Mouse (Mus musculus) heart, adult 2 months (tissue): Measurements from ENCODE around the gene Bex1. TPM values are rescaled to one million over a fixed set of nuclear protein-coding genes. Genes with fewer than 3 reads are reported as not detected.

Source experiments
- DNase-seq, 2 experiments: peaks; one replicate each; pipeline ENCODE4 v3.0.0; 2021
- H3K27ac ChIP-seq: fragments of 200-600 bp; 2 replicates; pipeline ENCODE4 v1.8.1; 2022
- H3K27me3 ChIP-seq: fragments of 200-500 bp; 2 replicates; pipeline ENCODE4 v1.6.1; 2012; ENCODE audit warnings: mild to moderate bottlenecking, low read length, inconsistent platforms, mixed read lengths; ENCODE audit not compliant: control insufficient read depth, insufficient read depth
- H3K36me3 ChIP-seq: fragments of 200-500 bp; 2 replicates; pipeline ENCODE4 v1.6.1; 2012; ENCODE audit warnings: low read length, inconsistent platforms; ENCODE audit not compliant: control insufficient read depth, insufficient read depth
- H3K4me1 ChIP-seq: fragments of 200-500 bp; 2 replicates; pipeline ENCODE4 v1.6.1; 2011; ENCODE audit warnings: low read length; ENCODE audit not compliant: control insufficient read depth, insufficient read depth
- H3K4me3 ChIP-seq: fragments of 200-600 bp; 2 replicates; pipeline ENCODE4 v1.8.1; 2022
- H3K79me2 ChIP-seq: fragments of 200-500 bp; replicated peaks from 2 replicates; pipeline ENCODE4 v1.6.1; 2012; ENCODE audit warnings: mild to moderate bottlenecking, inconsistent platforms, low read length, moderate library complexity, mixed read lengths; ENCODE audit not compliant: control insufficient read depth, insufficient read depth
- H3K9ac ChIP-seq: fragments of 200-500 bp; 2 replicates; pipeline ENCODE4 v1.6.1; 2012; ENCODE audit warnings: low read depth, mild to moderate bottlenecking, control low read depth, inconsistent platforms, low read length, mixed read lengths
- CTCF ChIP-seq: fragments of 200-600 bp; IDR thresholded peaks from 2 replicates; pipeline ENCODE4 v1.8.1; 2022; ENCODE audit warnings: antibody characterized with exemption, mild to moderate bottlenecking, moderate library complexity
- EP300 ChIP-seq: fragments of 200-500 bp; IDR thresholded peaks from 2 replicates; pipeline ENCODE4 v1.6.1; 2011; ENCODE audit warnings: low read depth, low read length, control low read depth; ENCODE audit not compliant: insufficient read depth
- POLR2A ChIP-seq: fragments of 200-500 bp; IDR thresholded peaks from 2 replicates; pipeline ENCODE4 v1.6.1; 2011; ENCODE audit warnings: mild to moderate bottlenecking, low read depth, low read length, control low read depth; ENCODE audit not compliant: insufficient read depth
- WGBS: fragments of 180-500 bp; shearing (Covaris S2); methylation state at CpG from one replicate; pipeline ENCODE4 v1.1.7; 2018; 5-methylcytosine and 5-hydroxymethylcytosine counted together
- intact Hi-C: fragments of 180-260 bp; cut with DNase I; formaldehyde crosslinking; loops from one replicate; pipeline ENCODE4 v1.15.1; 2025
- microRNA-seq, 2 experiments: library from miRNA; unstranded; fragments of <30 nt; microRNA quantifications; one replicate each; pipeline ENCODE4 v1.2.0; 2021
- polyA plus RNA-seq: library from polyadenylated mRNA; depleted of rRNA; stranded (reverse); fragments of >200 nt; gene quantifications from 2 replicates; pipeline ENCODE4 v1.2.3, GENCODE M21; 2012; rRNA removed
- total RNA-seq, 2 experiments: library from RNA; stranded (reverse); gene quantifications; 2 replicates each; pipeline ENCODE4 v1.2.3; 2021

Gene Bex1
- total and polyA plus RNA-seq, 3 experiments, result 1.8 to 3.7 (median 2.4) TPM

DNA sequence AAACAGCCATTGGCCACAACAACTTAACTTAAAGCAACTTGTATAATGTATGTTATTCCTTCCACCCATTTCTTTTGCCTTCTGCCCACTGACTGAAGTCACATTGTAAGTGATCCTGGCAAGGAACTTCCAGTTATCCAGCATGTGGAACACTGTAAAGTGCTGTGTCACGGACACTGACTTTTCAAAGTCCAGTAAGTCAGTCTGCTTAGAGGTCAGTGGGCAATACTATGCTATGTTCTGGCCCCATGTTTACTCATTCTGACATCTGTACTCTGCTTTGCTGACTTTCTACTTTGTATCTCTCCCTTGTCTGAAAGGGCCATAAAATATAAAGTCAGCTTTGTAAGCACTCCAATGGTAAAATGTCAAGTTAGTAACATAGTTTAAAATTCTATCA, 32.2 kb downstream of the Bex1 start:
- no peak overlapping the region for H3K9ac ChIP-seq
- intact Hi-C loops, result no loop called here
- no peak overlapping the region for H3K4me3 ChIP-seq
- no peaks in the 10 kb centered on the region for H3K27me3 ChIP-seq
- 83% methylated on average over 1 of the region's 1 CpGs for WGBS
- no peaks in the 10 kb centered on the region for H3K4me1 ChIP-seq
- TF ChIP-seq EP300, result no peak
- TF ChIP-seq POLR2A, result no peak
- no peak for TF ChIP-seq CTCF
- H3K27ac ChIP-seq, result no peak overlapping the region
- no peaks in the 10 kb centered on the region for H3K79me2 ChIP-seq
- H3K36me3 ChIP-seq, result no peaks in the 10 kb centered on the region
- DNase-seq, result no peak

DNA sequence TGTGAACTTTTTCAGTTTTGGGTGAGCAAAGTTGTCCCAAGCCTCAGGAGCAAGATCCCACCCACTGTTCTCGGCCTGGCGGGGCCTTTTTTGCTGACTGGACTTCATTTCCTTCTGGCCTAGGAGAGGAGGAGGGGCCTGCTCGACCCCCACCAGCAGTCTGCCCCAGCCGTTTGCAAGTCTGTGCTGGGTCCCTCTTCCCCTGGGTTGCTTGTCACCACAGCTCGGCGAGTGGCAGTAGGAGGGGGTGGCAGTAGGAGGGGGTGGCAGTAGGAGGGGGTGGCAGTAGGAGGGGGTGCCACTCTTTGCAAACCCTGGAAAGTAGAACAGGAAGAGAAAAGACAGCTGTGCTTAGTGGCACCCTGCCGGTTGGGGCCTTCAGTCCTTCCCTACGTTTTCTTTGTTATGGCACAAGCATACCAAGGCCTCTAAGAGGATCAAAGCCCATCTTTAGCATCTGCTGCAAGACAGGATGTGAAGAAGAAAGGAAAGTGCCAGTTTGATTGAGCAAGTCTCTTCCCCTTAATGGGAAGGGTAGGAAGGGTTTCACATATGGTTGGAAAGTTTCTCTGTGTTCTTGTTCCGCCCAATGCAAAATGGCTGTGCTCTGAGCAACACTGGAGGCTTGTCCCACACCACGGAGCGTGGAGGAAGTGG, 34.3 kb downstream of the Bex1 start:
- 37% methylated on average over 11 of the region's 11 CpGs for WGBS
- H3K36me3 ChIP-seq, result no peaks in the 10 kb centered on the region
- intact Hi-C loops, result no loop called here
- no peak overlapping the region for H3K4me3 ChIP-seq
- no peak overlapping the region for H3K27ac ChIP-seq
- no peaks in the 10 kb centered on the region for H3K79me2 ChIP-seq
- no peak for DNase-seq
- no peaks in the 10 kb centered on the region for H3K27me3 ChIP-seq
- no peak overlapping the region for H3K9ac ChIP-seq
- H3K4me1 ChIP-seq, result no peaks in the 10 kb centered on the region
- TF ChIP-seq EP300 (no peak), POLR2A (no peak), CTCF (no peak)

DNA sequence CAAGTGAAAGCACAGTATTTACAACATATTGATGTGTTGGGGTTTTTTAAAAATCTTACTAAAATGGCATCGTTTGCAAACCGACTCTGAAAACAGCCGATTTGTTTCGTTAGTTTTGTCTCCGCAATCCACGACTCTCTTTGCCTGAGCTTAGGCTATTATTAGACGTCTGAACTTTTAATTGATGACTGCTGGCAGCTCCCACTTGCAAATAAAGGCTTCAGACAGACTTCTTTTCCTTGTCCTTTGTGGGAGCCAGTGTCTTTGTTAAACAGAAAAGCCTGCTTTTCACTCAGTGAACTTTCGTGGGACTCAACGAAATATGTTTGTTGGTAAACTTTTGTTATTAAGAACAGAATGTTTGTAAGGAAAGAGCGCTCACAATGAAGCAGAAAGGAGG, 42.5 kb downstream of the Bex1 start:
- TF ChIP-seq EP300 (no peak), CTCF (no peak), POLR2A (no peak)
- whole genome bisulfite sequencing, result 24% methylated on average over 10 of the region's 10 CpGs
- Histone ChIP-seq H3K4me3 (peak overlapping the region; percentile 61), H3K79me2 (no peaks in the 10 kb centered on the region), H3K4me1 (no peaks in the 10 kb centered on the region), H3K36me3 (no peaks in the 10 kb centered on the region), H3K27ac (peak overlapping the region; percentile 80), H3K27me3 (no peaks in the 10 kb centered on the region), H3K9ac (no peak overlapping the region; the same call in 1 of the 2 replicates)
- no peak for DNase-seq
- intact Hi-C loops, result loop anchor here (5.0 kb wide), 1 partner anchor 875 kb away; the partner anchor contains the start of gene Fam199x

DNA sequence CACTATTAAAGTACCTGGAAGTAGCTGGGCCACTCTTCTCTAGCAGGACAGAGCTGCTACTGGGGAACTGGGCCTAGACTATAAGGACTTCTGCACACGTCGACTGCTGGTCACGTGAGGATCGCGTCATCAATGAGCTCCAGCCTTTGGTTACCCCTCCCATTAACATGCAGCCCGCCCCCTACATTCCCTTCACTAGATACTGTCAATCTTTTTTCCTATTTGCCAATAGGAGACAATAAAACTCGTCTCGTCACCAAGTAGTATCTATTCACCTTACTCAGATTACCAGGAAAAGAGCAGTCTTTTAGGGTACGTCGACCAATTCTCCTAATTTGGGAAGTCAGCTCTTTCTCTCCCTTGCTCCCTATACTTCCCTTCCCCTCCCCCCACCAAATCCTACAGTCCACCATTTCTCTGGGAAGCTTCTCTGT, 43.2 kb downstream of the Bex1 start, which contains the start of gene Tceal8:
Gene Tceal8 (minus strand): TSS at position 225 of the 434 bp plus-strand sequence.
- Histone ChIP-seq H3K27ac (peak within 1 kb of the TSS; percentile 80), H3K4me1 (no peaks in the 10 kb centered on the region), H3K27me3 (no peaks in the 10 kb centered on the region), H3K4me3 (peak within 1 kb of the TSS; percentile 61), H3K79me2 (no peaks in the 10 kb centered on the region), H3K9ac (peak within 1 kb of the TSS; percentile 83), H3K36me3 (no peaks in the 10 kb centered on the region)
- intact Hi-C loops, result loop anchor here (5.0 kb wide), 1 partner anchor 875 kb away; the partner anchor contains the start of gene Fam199x
- WGBS, result 24% methylated on average over 10 of the region's 10 CpGs
- peak; percentile 74 to 84 for DNase-seq
- peak; percentile 92 for TF ChIP-seq POLR2A
- TF ChIP-seq CTCF, result no peak
- TF ChIP-seq EP300, result no peak

DNA sequence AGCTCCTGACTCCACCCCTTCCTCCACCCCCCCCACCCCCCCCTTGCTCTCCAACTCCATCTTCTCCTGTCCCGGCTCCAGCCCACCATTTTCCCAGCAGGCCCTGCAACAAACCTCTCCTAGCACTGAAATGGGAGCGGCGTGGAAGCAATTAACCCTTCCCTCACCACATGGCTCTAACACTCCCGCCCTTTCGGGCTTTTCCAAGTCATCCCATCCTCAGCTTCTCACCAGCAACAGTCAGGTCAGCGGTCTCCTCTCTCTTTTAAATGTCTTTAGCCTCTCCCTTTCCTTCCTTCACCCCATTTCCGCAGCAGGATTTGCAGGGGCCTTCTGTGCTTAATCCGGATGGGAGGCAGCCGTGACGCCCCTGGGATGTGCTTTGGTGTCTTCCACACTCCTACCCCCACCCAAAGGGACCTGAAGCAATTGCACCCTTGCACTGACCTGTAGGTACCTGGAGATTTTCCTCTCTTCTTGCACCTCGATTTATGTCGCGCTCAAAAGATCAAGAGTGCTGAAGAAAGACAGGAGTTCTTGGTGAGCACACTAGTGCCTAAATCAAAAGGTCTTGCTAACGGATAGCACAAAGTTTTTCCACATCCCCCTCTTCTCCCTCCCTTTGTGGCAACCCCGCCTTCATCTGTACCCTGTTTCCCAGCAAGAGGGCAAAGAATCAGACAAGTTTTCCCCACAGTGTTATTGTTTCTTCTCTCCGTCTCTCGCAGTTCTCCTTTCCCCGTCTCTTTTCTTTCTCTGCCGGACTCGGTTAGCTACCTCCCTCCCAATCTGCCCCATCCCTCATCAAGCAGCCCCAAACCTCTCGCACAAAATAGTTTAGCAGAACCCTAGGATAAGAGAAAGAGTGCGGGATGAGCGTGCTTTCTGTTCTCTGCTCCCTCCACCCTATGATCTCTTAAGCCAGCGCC, 43.9 kb downstream of the Bex1 start:
- Histone ChIP-seq H3K4me3 (peak overlapping the region; percentile 61), H3K27me3 (no peaks in the 10 kb centered on the region), H3K79me2 (no peaks in the 10 kb centered on the region), H3K36me3 (no peaks in the 10 kb centered on the region), H3K9ac (peak overlapping the region; percentile 83), H3K27ac (peak overlapping the region; percentile 80), H3K4me1 (no peaks in the 10 kb centered on the region)
- WGBS, result 19% methylated on average over 24 of the region's 24 CpGs
- intact Hi-C loops, result loop anchor here (5.0 kb wide), 1 partner anchor 876 kb away; the partner anchor contains the start of gene Fam199x
- DNase-seq, result peak; percentile 55 to 60
- TF ChIP-seq EP300, result no peak
- no peak for TF ChIP-seq POLR2A
- TF ChIP-seq CTCF, result no peak

DNA sequence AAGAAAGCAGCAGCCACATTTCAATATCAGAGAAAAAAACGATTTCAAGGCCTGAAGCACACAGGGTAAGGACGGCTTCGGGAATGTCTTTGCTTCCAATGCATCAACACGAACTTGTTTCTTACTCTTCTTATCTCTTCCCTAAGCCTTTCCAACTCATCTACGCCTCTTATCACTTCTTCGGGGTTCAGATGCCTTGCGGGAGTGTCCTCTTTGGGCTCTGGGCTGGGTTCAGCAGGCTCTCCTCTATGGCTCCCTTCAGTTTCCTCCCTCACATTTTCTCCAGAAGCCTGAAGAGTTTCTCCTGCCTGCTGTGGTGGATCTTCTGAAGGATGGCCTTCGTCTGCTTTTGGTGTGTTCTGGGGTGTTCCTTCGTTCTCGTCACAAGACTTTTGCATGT, 44.7 kb downstream of the Bex1 start:
- intact Hi-C loops, result loop anchor here (5.0 kb wide), 1 partner anchor 877 kb away; the partner anchor contains the start of gene Fam199x
- TF ChIP-seq EP300, result no peak
- no peak for TF ChIP-seq CTCF
- no peak for TF ChIP-seq POLR2A
- no peak for DNase-seq
- Histone ChIP-seq H3K27ac (no peak overlapping the region), H3K4me3 (no peak overlapping the region), H3K9ac (no peak overlapping the region), H3K4me1 (no peaks in the 10 kb centered on the region), H3K27me3 (no peaks in the 10 kb centered on the region), H3K36me3 (no peaks in the 10 kb centered on the region), H3K79me2 (no peaks in the 10 kb centered on the region)
- WGBS, result 48% methylated on average over 10 of the region's 10 CpGs

Small RNAs within 50 kb of the gene (microRNA-seq; reads per million reads assigned to microRNA genes)
- gene Mir6383, result 0 reads per million in 2 experiments

Other genes with a start within 250 kb of the Bex1 start
- 1 to 10 TPM; 1.4 to 1.6 TPM for gene Arxes2, start 221.7 kb downstream of the Bex1 start, total RNA-seq
- gene Arxes2, start 221.7 kb downstream of the Bex1 start, polyA plus RNA-seq, result 3.1 and 3.2 TPM in 2 replicates
- gene Arxes1, start 182.1 kb downstream of the Bex1 start, total RNA-seq, result under 1 TPM in 1 of 2 experiments, not detected in 1; 0.16 TPM
- 0.44 and 0.53 TPM in 2 replicates for gene Arxes1, start 182.1 kb downstream of the Bex1 start, polyA plus RNA-seq
- under 1 TPM in 1 of 2 experiments, not detected in 1; 0.27 TPM for gene Bex2, start 147.3 kb downstream of the Bex1 start, total RNA-seq
- 0.47 TPM in 1 of 2 replicates, not detected in the other for gene Bex2, start 147.3 kb downstream of the Bex1 start, polyA plus RNA-seq
- not detected for gene Nxf3, start 130.3 kb downstream of the Bex1 start, total RNA-seq
- 0.04 and 0.47 TPM in 2 replicates for gene Nxf3, start 130.3 kb downstream of the Bex1 start, polyA plus RNA-seq
- 1 to 10 TPM in 1 of 2 experiments, under 1 TPM in 1; 0.44 to 1.3 TPM for gene Bex4, start 76.5 kb downstream of the Bex1 start, total RNA-seq
- 0.44 and 0.66 TPM in 2 replicates for gene Bex4, start 76.5 kb downstream of the Bex1 start, polyA plus RNA-seq
- gene Tceal8, start 43.2 kb downstream of the Bex1 start, total RNA-seq, result 10 to 100 TPM; 14.4 to 15.4 TPM
- gene Tceal8, start 43.2 kb downstream of the Bex1 start, polyA plus RNA-seq, result 7.8 and 15.1 TPM in 2 replicates
- gene Tceal5, start 11.6 kb downstream of the Bex1 start, total RNA-seq, result under 1 TPM; 0.26 to 0.68 TPM
- gene Tceal5, start 11.6 kb downstream of the Bex1 start, polyA plus RNA-seq, result 0.14 TPM in 1 of 2 replicates, not detected in the other
- gene Tceal7, start 734 bp downstream of the Bex1 start, total RNA-seq, result under 1 TPM; 0.34 to 0.86 TPM
- 0.18 TPM in 1 of 2 replicates, not detected in the other for gene Tceal7, start 734 bp downstream of the Bex1 start, polyA plus RNA-seq
- gene Tceal9, start 29.6 kb upstream of the Bex1 start, total RNA-seq, result 10 to 100 TPM; 22.6 to 25.6 TPM
- gene Tceal9, start 29.6 kb upstream of the Bex1 start, polyA plus RNA-seq, result 6.3 and 17.8 TPM in 2 replicates
- 1 to 10 TPM; 8.7 to 9.1 TPM for gene Bex3, start 54.7 kb upstream of the Bex1 start, total RNA-seq
- 8.6 and 13.8 TPM in 2 replicates for gene Bex3, start 54.7 kb upstream of the Bex1 start, polyA plus RNA-seq